Mouse (Mus musculus): ENCODE measurements around the gene Rbm17. TPM values are rescaled to one million over a fixed set of nuclear protein-coding genes. Genes with fewer than 3 reads are reported as not detected.
"Not testable (repeated sequence)": the region's sequence is repeated elsewhere in the genome, so short reads cannot be mapped to it uniquely, and the experiment has no call there.

The Rbm17 gene
- total RNA-seq, 1 experiment from 2014 or later = 114 TPM

GRCm38 (mm10) chr2:11544342-11544741, 59.6 kb downstream of the Rbm17 start:
- no peak for DNase-seq

DNA sequence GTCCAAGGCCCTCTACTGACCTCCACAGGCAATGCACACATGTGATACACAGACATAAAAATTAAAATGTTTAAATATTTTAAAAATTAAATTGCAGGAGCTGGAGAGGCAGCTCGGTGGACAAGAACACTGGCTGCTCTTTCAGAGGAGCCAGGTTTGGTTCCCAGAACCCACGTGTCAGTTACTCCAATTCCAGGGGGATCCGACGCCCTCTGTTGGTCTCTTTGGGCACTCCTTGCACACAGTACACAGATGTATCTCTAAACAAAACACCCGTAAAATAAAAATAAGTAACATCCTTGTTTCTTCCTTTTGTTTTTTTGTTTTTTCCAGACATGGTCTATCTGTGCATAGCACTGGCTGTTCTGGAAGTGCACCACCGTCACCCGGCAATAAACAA, 60.8 kb downstream of the Rbm17 start:
- no peak for DNase-seq

- DNase-seq = peak; percentile 79
Measured at GRCm38 (mm10) chr2:11542640-11543039, 61.3 kb downstream of the Rbm17 start.

DNA sequence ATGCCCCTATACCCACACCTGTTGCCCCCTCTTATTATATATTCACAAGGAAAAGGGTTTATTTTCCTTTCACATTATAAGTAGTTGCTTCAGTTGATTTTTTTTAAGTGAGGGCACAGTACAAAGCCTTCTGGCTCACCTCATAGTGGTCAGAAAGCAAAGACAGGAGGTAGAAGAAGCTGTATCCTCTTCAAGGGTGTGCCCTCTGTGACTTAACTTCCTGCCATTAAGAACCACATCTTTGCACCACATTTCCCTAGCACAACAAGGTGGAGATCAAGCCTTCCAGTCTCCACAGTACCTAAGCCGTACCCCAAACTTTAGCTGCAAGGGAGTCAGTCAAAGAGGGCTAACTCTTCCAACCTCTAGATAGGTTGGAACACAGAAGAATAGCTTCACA, 61.8 kb downstream of the Rbm17 start:
- no peak for DNase-seq

- DNase-seq = not testable (repeated sequence)
Measured at GRCm38 (mm10) chr2:11541528-11541927, 62.4 kb downstream of the Rbm17 start.

DNA sequence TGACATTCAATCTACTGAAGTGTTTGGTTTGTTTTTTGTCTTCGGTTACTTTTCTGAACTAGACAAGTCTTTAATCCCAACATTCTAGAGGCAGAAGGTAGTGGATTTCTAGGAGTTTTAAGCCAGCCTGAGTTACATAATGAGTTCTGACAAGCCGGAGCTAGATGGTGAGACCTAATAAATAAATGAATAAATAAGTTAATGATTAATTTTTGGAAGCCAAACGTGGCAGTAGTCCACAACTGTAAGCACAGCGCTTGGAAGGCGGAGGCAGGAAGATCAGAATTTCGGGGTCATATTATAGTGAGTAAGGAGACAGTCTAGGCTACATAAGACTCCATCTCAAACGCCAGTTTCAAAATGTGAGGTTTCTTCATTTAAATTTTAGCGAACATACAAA, 68.0 kb downstream of the Rbm17 start:
- no peak for DNase-seq

Other genes with a start within 250 kb of the Rbm17 start
- 93.7 and 145 TPM in 2 replicates for gene Pfkfb3, start 50.1 kb downstream of the Rbm17 start, total RNA-seq (2021)
- not detected in 2 replicates for gene Gm17490, start 22.1 kb upstream of the Rbm17 start, total RNA-seq (2021)
- gene Il2ra, start 38.7 kb upstream of the Rbm17 start, total RNA-seq (2021) = 0.12 TPM in 1 of 2 replicates, not detected in the other
- 16.3 and 27.1 TPM in 2 replicates for gene Il15ra, start 101.1 kb upstream of the Rbm17 start, total RNA-seq (2021)
- 102 and 111 TPM in 2 replicates for gene Fbh1, start 173.4 kb upstream of the Rbm17 start, total RNA-seq (2021)
- gene Ankrd16, start 173.7 kb upstream of the Rbm17 start, total RNA-seq (2021) = 46.3 and 55.7 TPM in 2 replicates

Data from adrenal gland, postnatal 25 days (tissue).